Mouse (Mus musculus): Measurements from ENCODE around the gene Ftsj3. TPM values are rescaled to one million over a fixed set of nuclear protein-coding genes. Genes with fewer than 3 reads are reported as not detected.
"Not testable (repeated sequence)": the region's sequence is repeated elsewhere in the genome, so short reads cannot be mapped to it uniquely, and the experiment has no call there.

Ftsj3 gene
- polyA plus RNA-seq, 1 experiment from 2014 or later, result 31.4 TPM

- Histone ChIP-seq H3K36me3 (replicated peaks; ENCODE audit: control insufficient read depth, insufficient read depth) (peaks cover 74% of the 10 kb centered on the region), H3K27me3 (ENCODE audit: control insufficient read depth, insufficient read depth, low read length) (no peaks in the 10 kb centered on the region), H3K4me1 (replicated peaks; ENCODE audit: control insufficient read depth, insufficient read depth, low read length) (peaks cover 16% of the 10 kb centered on the region), H3K9ac (no peak overlapping the region), H3K9me3 (ENCODE audit: control insufficient read depth, low read length) (no peaks in the 10 kb centered on the region), H3K4me3 (replicated peaks; ENCODE audit: low read length) (no peak overlapping the region), H3K4me2 (replicated peaks) (no peak overlapping the region), H3K27ac (no peak overlapping the region)
- 90% methylated on average over 9 of the region's 9 CpGs for WGBS
- DNase-seq (ENCODE audit: low spot score), result no peak
- no peak for ATAC-seq (ENCODE audit: low FRiP score)
Observed at GRCm38 (mm10) chr11:106263963-106264362, 8.1 kb upstream of the Ftsj3 start.

GRCm38 (mm10) chr11:106260826-106261450 is 5.1 kb upstream of the Ftsj3 start:
- no peak for DNase-seq (ENCODE audit: low spot score)
- peaks cover 74% of the 10 kb centered on the region for H3K36me3 ChIP-seq (replicated peaks; ENCODE audit: control insufficient read depth, insufficient read depth)
- no peak for ATAC-seq (ENCODE audit: low FRiP score)
- peaks cover 9% of the 10 kb centered on the region for H3K4me1 ChIP-seq (replicated peaks; ENCODE audit: control insufficient read depth, insufficient read depth, low read length)
- no peak overlapping the region for H3K4me3 ChIP-seq (replicated peaks; ENCODE audit: low read length)
- no peak overlapping the region for H3K27ac ChIP-seq
- no peak overlapping the region for H3K4me2 ChIP-seq (replicated peaks)
- 88% methylated on average over 14 of the region's 14 CpGs for WGBS
- H3K9ac ChIP-seq, result no peak overlapping the region
- no peaks in the 10 kb centered on the region for H3K9me3 ChIP-seq (ENCODE audit: control insufficient read depth, low read length)
- no peaks in the 10 kb centered on the region for H3K27me3 ChIP-seq (ENCODE audit: control insufficient read depth, insufficient read depth, low read length)

- Histone ChIP-seq H3K4me3 (replicated peaks; ENCODE audit: low read length) (peak overlapping the region; percentile 77), H3K9me3 (ENCODE audit: control insufficient read depth, low read length) (no peaks in the 10 kb centered on the region), H3K4me1 (replicated peaks; ENCODE audit: control insufficient read depth, insufficient read depth, low read length) (peaks cover 18% of the 10 kb centered on the region), H3K36me3 (replicated peaks; ENCODE audit: control insufficient read depth, insufficient read depth) (peaks cover 56% of the 10 kb centered on the region), H3K27ac (0 out of 2 replicates have a peak overlapping the region, but pooled peaks have one; percentile 79), H3K9ac (peak overlapping the region; percentile 88), H3K27me3 (ENCODE audit: control insufficient read depth, insufficient read depth, low read length) (no peaks in the 10 kb centered on the region), H3K4me2 (replicated peaks) (peak overlapping the region; percentile 97)
- ATAC-seq (ENCODE audit: low FRiP score) (no peak), DNase-seq (ENCODE audit: low spot score) (no peak)
- WGBS, result 81% methylated on average over 5 of the region's 5 CpGs
Observed at GRCm38 (mm10) chr11:106256775-106257174, 896 bp upstream of the Ftsj3 start.

GRCm38 (mm10) chr11:106255174-106255573 is 705 bp downstream of the Ftsj3 start:
- H3K4me2 ChIP-seq (replicated peaks), result peak overlapping the region; percentile 97
- ATAC-seq (ENCODE audit: low FRiP score) (no peak), DNase-seq (ENCODE audit: low spot score) (no peak)
- no peaks in the 10 kb centered on the region for H3K27me3 ChIP-seq (ENCODE audit: control insufficient read depth, insufficient read depth, low read length)
- H3K9ac ChIP-seq, result peak overlapping the region; percentile 88
- peaks cover 57% of the 10 kb centered on the region for H3K36me3 ChIP-seq (replicated peaks; ENCODE audit: control insufficient read depth, insufficient read depth)
- 5% methylated on average over 22 of the region's 22 CpGs for WGBS
- H3K9me3 ChIP-seq (ENCODE audit: control insufficient read depth, low read length), result no peaks in the 10 kb centered on the region
- H3K4me1 ChIP-seq (replicated peaks; ENCODE audit: control insufficient read depth, insufficient read depth, low read length), result peaks cover 18% of the 10 kb centered on the region
- no peak overlapping the region for H3K27ac ChIP-seq
- peak overlapping the region; percentile 77 for H3K4me3 ChIP-seq (replicated peaks; ENCODE audit: low read length)

GRCm38 (mm10) chr11:106254767-106255166 is 1.1 kb downstream of the Ftsj3 start:
- no peaks in the 10 kb centered on the region for H3K27me3 ChIP-seq (ENCODE audit: control insufficient read depth, insufficient read depth, low read length)
- no peak for ATAC-seq (ENCODE audit: low FRiP score)
- no peaks in the 10 kb centered on the region for H3K9me3 ChIP-seq (ENCODE audit: control insufficient read depth, low read length)
- peak overlapping the region; percentile 77 for H3K4me3 ChIP-seq (replicated peaks; ENCODE audit: low read length)
- H3K36me3 ChIP-seq (replicated peaks; ENCODE audit: control insufficient read depth, insufficient read depth), result peaks cover 61% of the 10 kb centered on the region
- H3K27ac ChIP-seq, result no peak overlapping the region
- peak overlapping the region; percentile 88 for H3K9ac ChIP-seq
- WGBS, result 27% methylated on average over 2 of the region's 2 CpGs
- no peak for DNase-seq (ENCODE audit: low spot score)
- peaks cover 18% of the 10 kb centered on the region for H3K4me1 ChIP-seq (replicated peaks; ENCODE audit: control insufficient read depth, insufficient read depth, low read length)
- H3K4me2 ChIP-seq (replicated peaks), result peak overlapping the region; percentile 97

GRCm38 (mm10) chr11:106249326-106249725 is 6.6 kb downstream of the Ftsj3 start:
- ATAC-seq (ENCODE audit: low FRiP score), result no peak
- whole genome bisulfite sequencing, result 92% methylated on average over 7 of the region's 7 CpGs

GRCm38 (mm10) chr11:106246834-106247233 is 9.0 kb downstream of the Ftsj3 start:
- Histone ChIP-seq H3K4me1 (replicated peaks; ENCODE audit: control insufficient read depth, insufficient read depth, low read length) (no peaks in the 10 kb centered on the region), H3K4me2 (replicated peaks) (no peak overlapping the region), H3K4me3 (replicated peaks; ENCODE audit: low read length) (no peak overlapping the region), H3K9me3 (ENCODE audit: control insufficient read depth, low read length) (no peaks in the 10 kb centered on the region), H3K9ac (no peak overlapping the region), H3K27me3 (ENCODE audit: control insufficient read depth, insufficient read depth, low read length) (no peaks in the 10 kb centered on the region), H3K27ac (no peak overlapping the region), H3K36me3 (replicated peaks; ENCODE audit: control insufficient read depth, insufficient read depth) (peaks cover 100% of the 10 kb centered on the region)
- no peak for DNase-seq (ENCODE audit: low spot score)
- 98% methylated on average over 1 of the region's 1 CpGs for WGBS
- ATAC-seq (ENCODE audit: low FRiP score), result no peak

More at GRCm38 (mm10) chr11:106249326-106249725, 6.6 kb downstream of the Ftsj3 start:
- Histone ChIP-seq H3K4me2 (replicated peaks) (no peak overlapping the region), H3K27me3 (ENCODE audit: control insufficient read depth, insufficient read depth, low read length) (no peaks in the 10 kb centered on the region), H3K36me3 (replicated peaks; ENCODE audit: control insufficient read depth, insufficient read depth) (peaks cover 97% of the 10 kb centered on the region), H3K4me1 (replicated peaks; ENCODE audit: control insufficient read depth, insufficient read depth, low read length) (no peaks in the 10 kb centered on the region), H3K4me3 (replicated peaks; ENCODE audit: low read length) (no peak overlapping the region), H3K27ac (no peak overlapping the region), H3K9me3 (ENCODE audit: control insufficient read depth, low read length) (no peaks in the 10 kb centered on the region), H3K9ac (no peak overlapping the region)
- no peak for DNase-seq (ENCODE audit: low spot score)

GRCm38 (mm10) chr11:106233978-106234377 is 21.9 kb downstream of the Ftsj3 start:
- H3K27ac ChIP-seq; H3K9ac ChIP-seq; DNase-seq (ENCODE audit: low spot score); H3K4me3 ChIP-seq (replicated peaks; ENCODE audit: low read length); H3K9me3 ChIP-seq (ENCODE audit: control insufficient read depth, low read length); H3K4me2 ChIP-seq (replicated peaks); ATAC-seq (ENCODE audit: low FRiP score); H3K27me3 ChIP-seq (ENCODE audit: control insufficient read depth, insufficient read depth, low read length); H3K4me1 ChIP-seq (replicated peaks; ENCODE audit: control insufficient read depth, insufficient read depth, low read length): not testable (repeated sequence)
- 82% methylated on average over 8 of the region's 8 CpGs for WGBS
- peaks cover 91% of the 10 kb centered on the region for H3K36me3 ChIP-seq (replicated peaks; ENCODE audit: control insufficient read depth, insufficient read depth)

GRCm38 (mm10) chr11:106220603-106221002 is 35.3 kb downstream of the Ftsj3 start:
- Histone ChIP-seq H3K27me3 (ENCODE audit: control insufficient read depth, insufficient read depth, low read length) (no peaks in the 10 kb centered on the region), H3K36me3 (replicated peaks; ENCODE audit: control insufficient read depth, insufficient read depth) (peaks cover 19% of the 10 kb centered on the region), H3K9ac (no peak overlapping the region), H3K4me3 (replicated peaks; ENCODE audit: low read length) (no peak overlapping the region), H3K27ac (no peak overlapping the region), H3K4me1 (replicated peaks; ENCODE audit: control insufficient read depth, insufficient read depth, low read length) (peaks cover 20% of the 10 kb centered on the region), H3K9me3 (ENCODE audit: control insufficient read depth, low read length) (no peaks in the 10 kb centered on the region), H3K4me2 (replicated peaks) (no peak overlapping the region)
- 82% methylated on average over 3 of the region's 3 CpGs for WGBS
- no peak for ATAC-seq (ENCODE audit: low FRiP score)
- DNase-seq (ENCODE audit: low spot score), result no peak

Data from hindbrain, embryonic 14.5 days (tissue).